Mouse (Mus musculus) limb, embryonic 11.5 days (tissue): ENCODE measurements at regions not wholly inside any gene's neighbourhood (a gene's known extent, or its start where the extent isn't known, plus 50 kb on each side); places are given as distances from the start of the nearest gene placed in this dataset.
A peak's percentile ranks its signal among the peaks of the same experiment; 100 is the strongest.

ENCODE experiments used
- ATAC-seq: fragments of 200-750 bp; cut with Nextera tagmentation; 2 replicates; pipeline ENCODE4 v1.8.0; 2017; ENCODE audit warnings: low read depth; ENCODE audit not compliant: insufficient number of reproducible peaks, low FRiP score, low TSS enrichment
- DNase-seq: peaks from one replicate; pipeline ENCODE4 v3.0.0-alpha.2; 2015; ENCODE audit warnings: low spot score
- H3K27ac ChIP-seq: fragments of 300-500 bp; sonication (generic); replicated peaks from 2 replicates; pipeline ENCODE4 v1.5.1; 2014; ENCODE audit warnings: low read depth, mild to moderate bottlenecking, low read length
- H3K27me3 ChIP-seq: fragments of 300-500 bp; sonication (generic); 2 replicates; pipeline ENCODE4 v1.6.1; 2014; ENCODE audit warnings: mild to moderate bottlenecking, low read length, mixed read lengths; ENCODE audit not compliant: control insufficient read depth, insufficient read depth
- H3K36me3 ChIP-seq: fragments of 300-500 bp; sonication (generic); 2 replicates; pipeline ENCODE4 v1.6.1; 2014; ENCODE audit warnings: mild to moderate bottlenecking, low read length, moderate library complexity, mixed read lengths; ENCODE audit not compliant: control insufficient read depth, insufficient read depth
- H3K4me1 ChIP-seq: fragments of 300-500 bp; sonication (generic); 2 replicates; pipeline ENCODE4 v1.6.1; 2014; ENCODE audit warnings: low read length, mixed read lengths; ENCODE audit not compliant: control insufficient read depth, insufficient read depth
- H3K4me2 ChIP-seq: fragments of 300-500 bp; sonication (generic); 2 replicates; pipeline ENCODE4 v1.6.1; 2014; ENCODE audit warnings: low read depth, mild to moderate bottlenecking, moderate library complexity; ENCODE audit not compliant: severe bottlenecking
- H3K4me3 ChIP-seq: fragments of 300-500 bp; sonication (generic); 2 replicates; pipeline ENCODE4 v1.5.1; 2014; ENCODE audit warnings: low read depth, low read length
- H3K9ac ChIP-seq: fragments of 300-500 bp; sonication (generic); 2 replicates; pipeline ENCODE4 v1.6.1; 2014; ENCODE audit warnings: mild to moderate bottlenecking, low read length
- H3K9me3 ChIP-seq: fragments of 300-500 bp; sonication (generic); 2 replicates; pipeline ENCODE4 v1.6.1; 2016; ENCODE audit warnings: low read length; ENCODE audit not compliant: control insufficient read depth
- WGBS: fragments of 180-500 bp; shearing (Covaris S2); extraction: QIAGEN DNeasy Blood & Tissue Kit; methylation state at CpG from one replicate; pipeline ENCODE4 v1.1.7; 2014; 5-methylcytosine and 5-hydroxymethylcytosine counted together

DNA sequence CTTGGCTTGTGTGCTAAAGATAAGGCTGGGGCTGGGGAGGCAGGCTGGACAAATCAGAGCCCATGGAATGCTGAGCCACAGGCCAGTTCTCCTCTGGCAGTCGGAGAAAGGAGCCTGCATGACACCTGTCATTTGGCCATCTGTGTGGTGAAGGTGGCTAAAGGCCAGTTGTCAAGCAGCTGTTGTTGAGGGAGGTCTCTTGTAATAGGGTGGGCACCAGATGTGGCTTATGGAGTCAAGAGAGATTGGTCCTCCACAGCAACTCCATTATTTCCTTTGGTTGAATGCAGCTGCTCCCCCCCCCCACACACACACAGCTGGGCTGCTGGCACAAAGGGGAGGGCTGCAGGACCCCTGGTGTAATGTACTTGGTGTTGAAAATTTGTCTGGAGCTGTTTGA is 133.9 kb downstream of the Gadd45g start:
- Histone ChIP-seq H3K36me3 (no peaks in the 10 kb centered on the region), H3K4me2 (no peak overlapping the region), H3K27ac (no peak overlapping the region), H3K4me1 (peaks cover 15% of the 10 kb centered on the region), H3K9ac (no peak overlapping the region), H3K9me3 (no peaks in the 10 kb centered on the region), H3K4me3 (no peak overlapping the region), H3K27me3 (no peaks in the 10 kb centered on the region)
- DNase-seq (no peak), ATAC-seq (0 out of 2 replicates have a peak, but pooled peaks have one; percentile 61)
- WGBS = 75% methylated on average over 1 of the region's 1 CpGs

DNA sequence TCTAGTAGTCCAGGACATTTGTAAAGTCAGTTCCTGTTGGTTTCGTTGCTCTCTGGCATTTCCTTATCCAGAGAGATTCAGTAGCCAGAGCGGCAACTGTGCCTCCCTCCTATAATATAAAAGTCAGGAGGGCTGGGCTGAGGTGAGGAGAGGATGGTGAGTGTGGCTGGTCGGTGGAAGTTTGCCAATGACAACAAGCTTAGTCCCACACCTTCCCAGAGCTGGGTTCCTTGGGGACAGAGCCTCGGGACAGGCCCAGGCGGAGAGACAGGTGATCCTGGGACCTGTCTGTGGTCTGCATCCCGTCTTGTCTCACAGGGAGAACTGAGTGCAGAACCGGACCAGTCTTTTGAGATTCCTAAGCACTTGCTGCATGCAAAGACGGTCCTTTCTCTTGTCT is 136.5 kb downstream of the Gadd45g start:
- no peaks in the 10 kb centered on the region for H3K9me3 ChIP-seq
- 91% methylated on average over 8 of the region's 8 CpGs for WGBS

DNA sequence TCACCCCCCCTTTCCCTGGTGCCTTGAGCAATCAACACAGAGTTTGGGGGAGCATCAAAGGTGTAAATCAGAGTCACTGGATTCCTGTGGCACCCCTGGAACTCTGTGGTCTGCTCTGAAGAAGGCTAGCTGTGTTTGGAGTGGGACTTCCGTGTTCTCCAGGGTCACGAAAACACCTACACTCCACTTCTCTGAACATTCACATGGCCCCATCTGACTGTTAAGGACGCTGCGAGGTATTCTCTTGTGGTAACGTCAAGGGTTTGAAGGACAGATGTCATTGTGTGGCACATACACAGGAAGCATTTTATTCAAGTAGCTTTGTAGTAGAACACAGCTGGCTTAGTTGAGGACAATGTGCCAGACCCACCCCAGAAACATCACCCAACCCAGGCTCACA is 137.1 kb downstream of the Gadd45g start:
- 95% methylated on average over 5 of the region's 5 CpGs for WGBS
- no peak for ATAC-seq
- Histone ChIP-seq H3K27ac (no peak overlapping the region), H3K4me2 (no peak overlapping the region), H3K36me3 (no peaks in the 10 kb centered on the region), H3K4me3 (no peak overlapping the region), H3K9me3 (no peaks in the 10 kb centered on the region), H3K27me3 (no peaks in the 10 kb centered on the region), H3K4me1 (no peaks in the 10 kb centered on the region), H3K9ac (no peak overlapping the region)
- DNase-seq = no peak

More for the DNA sequence above, 136.5 kb downstream of the Gadd45g start:
- Histone ChIP-seq H3K36me3 (no peaks in the 10 kb centered on the region), H3K27ac (no peak overlapping the region), H3K9ac (no peak overlapping the region), H3K27me3 (no peaks in the 10 kb centered on the region), H3K4me2 (no peak overlapping the region), H3K4me3 (no peak overlapping the region), H3K4me1 (no peaks in the 10 kb centered on the region)
- no peak for DNase-seq
- no peak for ATAC-seq

DNA sequence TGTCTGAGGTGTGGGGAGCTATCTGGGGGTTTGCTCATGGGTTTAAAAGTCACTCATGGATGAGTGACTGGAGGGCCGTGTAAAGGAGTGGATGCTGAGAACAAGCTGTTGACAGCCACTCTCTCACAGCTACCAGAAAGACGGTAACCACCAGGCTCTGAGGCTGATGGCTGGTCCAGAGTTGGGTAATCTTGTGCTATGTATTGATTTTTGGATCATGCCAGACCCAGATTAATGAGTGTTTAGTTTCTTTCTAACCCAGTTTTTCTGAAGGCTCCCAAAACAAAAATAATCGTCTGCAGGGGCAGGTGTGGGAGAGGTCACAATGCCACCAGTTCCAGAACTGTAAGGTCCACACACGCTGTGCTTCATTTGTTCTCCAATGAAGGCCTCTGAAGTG is 144.9 kb downstream of the Gadd45g start:
- WGBS = 90% methylated on average over 4 of the region's 4 CpGs
- H3K9ac ChIP-seq = no peak overlapping the region
- ATAC-seq (no peak), DNase-seq (no peak)
- no peaks in the 10 kb centered on the region for H3K36me3 ChIP-seq
- H3K9me3 ChIP-seq = no peaks in the 10 kb centered on the region
- H3K27ac ChIP-seq = no peak overlapping the region
- no peak overlapping the region for H3K4me3 ChIP-seq
- H3K4me1 ChIP-seq = no peaks in the 10 kb centered on the region
- H3K4me2 ChIP-seq = no peak overlapping the region
- H3K27me3 ChIP-seq = no peaks in the 10 kb centered on the region

DNA sequence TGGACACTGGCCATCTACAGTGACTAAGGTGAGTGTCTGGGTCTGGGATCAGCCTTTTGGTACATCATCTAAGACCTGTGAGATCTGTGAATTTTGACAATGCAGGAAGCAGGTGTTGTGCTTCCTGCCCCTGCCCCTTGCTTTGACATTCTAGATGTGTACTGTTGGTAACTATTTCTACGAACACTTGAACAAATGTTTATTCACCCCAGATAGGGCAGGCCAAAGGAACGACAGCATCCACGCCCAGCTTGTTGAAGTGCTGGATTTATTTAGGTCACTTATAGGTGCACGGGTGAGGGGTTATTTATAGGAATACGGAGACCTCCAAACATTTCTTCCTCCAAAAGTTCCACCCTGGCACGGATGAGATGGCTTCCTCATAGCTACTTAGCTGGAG is 146.4 kb downstream of the Gadd45g start:
- DNase-seq (no peak), ATAC-seq (no peak)
- Histone ChIP-seq H3K4me1 (no peaks in the 10 kb centered on the region), H3K27me3 (no peaks in the 10 kb centered on the region), H3K27ac (no peak overlapping the region), H3K4me3 (no peak overlapping the region), H3K36me3 (no peaks in the 10 kb centered on the region), H3K4me2 (no peak overlapping the region), H3K9ac (no peak overlapping the region), H3K9me3 (no peaks in the 10 kb centered on the region)
- WGBS = 82% methylated on average over 6 of the region's 6 CpGs

DNA sequence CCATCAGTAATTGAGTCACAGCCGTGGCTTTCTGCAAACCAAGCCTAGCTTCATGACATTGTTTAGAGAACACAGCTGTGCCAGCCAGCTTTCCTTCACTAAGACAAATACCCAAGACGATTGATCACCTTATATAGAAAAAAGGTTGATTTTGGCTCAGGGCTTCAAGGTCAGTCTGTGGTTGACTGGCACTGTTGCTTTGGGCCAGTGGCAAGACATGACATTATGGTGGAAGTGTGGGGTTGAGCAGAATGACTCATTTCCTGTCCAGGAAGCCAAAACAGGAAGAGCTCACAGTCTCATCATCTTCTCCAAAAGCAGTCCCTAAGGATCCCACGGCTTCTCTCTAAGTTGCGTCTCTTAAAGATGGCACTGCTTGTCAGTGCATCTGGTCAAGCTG is 149.7 kb downstream of the Gadd45g start:
- ATAC-seq = no peak
- Histone ChIP-seq H3K36me3 (no peaks in the 10 kb centered on the region), H3K9ac (no peak overlapping the region), H3K4me1 (0 out of 2 replicates have a peak, but pooled peaks cover 3% of the 10 kb centered on the region), H3K9me3 (no peaks in the 10 kb centered on the region), H3K27me3 (no peaks in the 10 kb centered on the region), H3K27ac (no peak overlapping the region), H3K4me2 (no peak overlapping the region), H3K4me3 (no peak overlapping the region)
- no peak for DNase-seq
- 77% methylated on average over 4 of the region's 4 CpGs for WGBS

DNA sequence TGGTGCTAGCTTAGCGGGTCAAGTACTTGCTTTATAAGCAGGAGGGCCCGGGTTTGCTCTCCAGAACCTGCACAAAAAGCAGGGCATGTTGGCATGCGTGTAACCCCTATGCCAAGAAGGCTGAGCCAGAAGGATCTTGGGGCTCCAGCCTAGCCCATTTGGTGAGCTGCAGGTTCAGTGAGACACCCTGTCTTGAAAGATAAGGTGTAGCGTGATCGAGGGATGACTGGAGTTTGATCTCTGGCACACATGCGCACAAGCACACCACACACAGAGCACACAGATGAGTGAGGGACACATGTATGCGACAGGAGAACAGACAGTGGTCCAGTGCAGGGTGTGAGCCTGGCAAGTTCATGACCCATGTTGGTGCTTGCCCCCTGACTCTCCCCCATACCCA is 152.1 kb downstream of the Gadd45g start:
- no peaks in the 10 kb centered on the region for H3K27me3 ChIP-seq
- no peaks in the 10 kb centered on the region for H3K9me3 ChIP-seq
- DNase-seq (no peak), ATAC-seq (no peak)
- 96% methylated on average over 7 of the region's 7 CpGs for WGBS
- 0 out of 2 replicates have a peak, but pooled peaks cover 3% of the 10 kb centered on the region for H3K4me1 ChIP-seq
- no peak overlapping the region for H3K9ac ChIP-seq
- no peak overlapping the region for H3K4me2 ChIP-seq
- H3K27ac ChIP-seq = no peak overlapping the region
- no peaks in the 10 kb centered on the region for H3K36me3 ChIP-seq
- H3K4me3 ChIP-seq = no peak overlapping the region

DNA sequence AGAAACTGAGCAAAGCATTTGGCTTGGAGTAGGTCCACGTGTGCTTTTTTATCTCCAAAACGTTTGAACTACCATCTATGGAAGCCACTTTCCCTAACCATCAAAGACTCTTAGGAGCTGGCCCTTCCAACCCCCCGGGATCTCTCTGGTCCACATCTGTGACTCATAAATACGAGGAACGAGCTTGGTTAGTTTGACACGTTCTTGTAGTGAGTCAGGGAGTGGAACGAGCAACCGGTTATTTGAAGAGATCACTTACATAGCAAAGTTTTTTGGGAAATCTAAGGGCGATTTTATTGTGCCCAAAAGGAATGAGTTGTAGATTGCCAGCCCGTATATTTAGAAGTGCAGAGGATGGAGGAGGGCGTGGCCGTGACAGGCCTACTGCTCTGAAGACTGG is 155.3 kb downstream of the Gadd45g start:
- no peaks in the 10 kb centered on the region for H3K27me3 ChIP-seq
- 0 out of 2 replicates have a peak, but pooled peaks cover 3% of the 10 kb centered on the region for H3K4me1 ChIP-seq
- no peak for DNase-seq
- H3K4me2 ChIP-seq = no peak overlapping the region
- H3K9me3 ChIP-seq = no peaks in the 10 kb centered on the region
- no peak overlapping the region for H3K27ac ChIP-seq
- H3K36me3 ChIP-seq = no peaks in the 10 kb centered on the region
- ATAC-seq = no peak
- 30% methylated on average over 12 of the region's 12 CpGs for WGBS
- H3K9ac ChIP-seq = no peak overlapping the region
- H3K4me3 ChIP-seq = no peak overlapping the region

DNA sequence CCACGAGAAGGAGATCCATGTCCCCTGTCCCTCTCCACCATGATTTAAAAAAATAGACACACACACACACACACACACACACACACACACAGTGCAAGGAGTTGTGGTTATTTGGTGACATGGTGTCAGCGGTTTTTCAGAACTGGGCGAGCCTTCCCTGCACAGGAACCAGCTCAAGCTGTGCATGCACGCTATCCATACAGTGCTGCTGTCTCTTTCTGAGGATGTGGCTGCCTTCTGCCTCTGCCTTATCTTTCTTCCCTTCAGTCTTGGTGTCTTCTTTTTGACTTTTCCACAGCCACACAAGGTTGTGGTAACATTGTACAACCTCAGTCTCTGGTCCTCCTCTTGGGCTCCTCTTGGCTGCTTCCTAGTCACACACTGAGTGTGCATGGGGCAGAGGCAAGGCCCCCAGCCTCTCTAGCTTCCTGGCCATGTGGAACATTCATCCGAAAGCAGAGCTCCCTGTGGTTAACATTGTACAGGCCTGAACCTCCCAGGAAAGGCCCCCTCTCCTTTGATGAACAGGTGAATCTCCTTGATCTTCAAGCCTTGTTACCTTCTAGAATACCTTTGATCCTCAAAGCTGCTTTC is 157.6 kb downstream of the Gadd45g start:
- DNase-seq = no peak
- no peak for ATAC-seq
- H3K4me2 ChIP-seq = no peak overlapping the region
- H3K27me3 ChIP-seq = no peaks in the 10 kb centered on the region
- H3K4me1 ChIP-seq = 0 out of 2 replicates have a peak, but pooled peaks cover 3% of the 10 kb centered on the region
- WGBS = 85% methylated on average over 5 of the region's 5 CpGs
- no peaks in the 10 kb centered on the region for H3K36me3 ChIP-seq
- no peak overlapping the region for H3K9ac ChIP-seq
- no peak overlapping the region for H3K4me3 ChIP-seq
- H3K9me3 ChIP-seq = no peaks in the 10 kb centered on the region
- H3K27ac ChIP-seq = no peak overlapping the region
